Mouse (Mus musculus) bone marrow, adult 2 months (tissue): ENCODE results near the gene Cers3.

Source experiments
- CTCF ChIP-seq: fragments of 200-500 bp; IDR thresholded peaks from 2 replicates; pipeline ENCODE4 v1.5.1; 2011; ENCODE audit warnings: low read length, control low read depth; ENCODE audit not compliant: control insufficient read depth, insufficient read depth
- POLR2A ChIP-seq: fragments of 200-500 bp; IDR thresholded peaks from 2 replicates; pipeline ENCODE4 v1.6.1; 2011; ENCODE audit warnings: low read depth, mild to moderate bottlenecking, control low read depth, low read length, borderline replicate concordance; ENCODE audit not compliant: control insufficient read depth

GRCm38 (mm10) chr7:66859220-66859619 is 115.9 kb downstream of the Cers3 start:
- TF ChIP-seq CTCF (no peak), POLR2A (no peak)
